Mouse (Mus musculus): Measurements from ENCODE around the gene Anxa5. TPM values are rescaled to one million over a fixed set of nuclear protein-coding genes. Genes with fewer than 3 reads are reported as not detected.

The Anxa5 gene
- 100 to 1,000 TPM; 616 to 644 TPM for total RNA-seq (2021)
- long read RNA-seq, experiment 1, transcript Anxa5-201 (13 exons, 1,731 nt) = major isoform, 440 of 455 reads
- long read RNA-seq, experiment 1, partial matches to known transcripts = 7 of 455 reads
- long read RNA-seq, experiment 1, other reads (novel, unspliced or antisense) = 7 of 455 reads
- long read RNA-seq, experiment 2, transcript Anxa5-201 (13 exons, 1,731 nt) = major isoform, 1,174 of 1,228 reads
- long read RNA-seq, experiment 2, partial matches to known transcripts = 30 of 1,228 reads
- long read RNA-seq, experiment 2, other reads (novel, unspliced or antisense) = 22 of 1,228 reads

GRCm38 (mm10) chr3:36475532-36476087 lies at the start of gene Anxa5, which contains the start of gene 1810062G17Rik:
Anxa5 (minus strand) TSS chr3:36475894.
1810062G17Rik (plus strand) TSS chr3:36475937.
- DNase-seq (ENCODE audit: low spot score in 2 of 2) = peak; percentile 95 to 96

GRCm38 (mm10) chr3:36524466-36524865 lies 48.8 kb upstream of the Anxa5 start:
- DNase-seq (ENCODE audit: low spot score in 2 of 2) = no peak

GRCm38 (mm10) chr3:36522137-36522536 lies 46.4 kb upstream of the Anxa5 start:
- no peak for DNase-seq (ENCODE audit: low spot score in 2 of 2)

- DNase-seq (ENCODE audit: low spot score in 2 of 2) = peak; percentile 27 to 30
These were observed 45.7 kb upstream of the Anxa5 start, which contains the start of gene Gm11549 for GRCm38 (mm10) chr3:36521073-36522060. Gm11549 (minus strand) TSS chr3:36521813.

GRCm38 (mm10) chr3:36516196-36516595 lies 40.5 kb upstream of the Anxa5 start:
- DNase-seq (ENCODE audit: low spot score in 2 of 2) = no peak

- DNase-seq (ENCODE audit: low spot score in 2 of 2) = no peak
These were observed 35.8 kb upstream of the Anxa5 start for GRCm38 (mm10) chr3:36511491-36511890.

- no peak for DNase-seq (ENCODE audit: low spot score in 2 of 2)
These were observed 30.4 kb upstream of the Anxa5 start for GRCm38 (mm10) chr3:36505809-36506735.

- no peak for DNase-seq (ENCODE audit: low spot score in 2 of 2)
These were observed 29.6 kb upstream of the Anxa5 start for GRCm38 (mm10) chr3:36505306-36505705.

GRCm38 (mm10) chr3:36501546-36501945 lies 25.9 kb upstream of the Anxa5 start:
- no peak for DNase-seq (ENCODE audit: low spot score in 2 of 2)

GRCm38 (mm10) chr3:36500976-36501375 lies 25.3 kb upstream of the Anxa5 start:
- no peak for DNase-seq (ENCODE audit: low spot score in 2 of 2)

- no peak for DNase-seq (ENCODE audit: low spot score in 2 of 2)
These were observed 23.7 kb upstream of the Anxa5 start for GRCm38 (mm10) chr3:36499418-36499817.

GRCm38 (mm10) chr3:36498224-36498623 lies 22.5 kb upstream of the Anxa5 start:
- DNase-seq (ENCODE audit: low spot score in 2 of 2) = no peak

GRCm38 (mm10) chr3:36496746-36497145 lies 21.1 kb upstream of the Anxa5 start:
- peak; percentile 59 to 70 for DNase-seq (ENCODE audit: low spot score in 2 of 2)

GRCm38 (mm10) chr3:36496273-36496672 lies 20.6 kb upstream of the Anxa5 start:
- no peak for DNase-seq (ENCODE audit: low spot score in 2 of 2)

- DNase-seq (ENCODE audit: low spot score in 2 of 2) = peak; percentile 92 to 94
These were observed 19.7 kb upstream of the Anxa5 start for GRCm38 (mm10) chr3:36495436-36495835.

- no peak for DNase-seq (ENCODE audit: low spot score in 2 of 2)
These were observed 18.9 kb upstream of the Anxa5 start for GRCm38 (mm10) chr3:36494613-36495012.

- no peak for DNase-seq (ENCODE audit: low spot score in 2 of 2)
These were observed 18.1 kb upstream of the Anxa5 start for GRCm38 (mm10) chr3:36493641-36494283.

GRCm38 (mm10) chr3:36492716-36493391 lies 17.2 kb upstream of the Anxa5 start:
- DNase-seq (ENCODE audit: low spot score in 2 of 2) = no peak

GRCm38 (mm10) chr3:36491535-36491934 lies 15.8 kb upstream of the Anxa5 start:
- no peak for DNase-seq (ENCODE audit: low spot score in 2 of 2)
